Mouse (Mus musculus) cerebellum, adult 2 months (tissue): ENCODE measurements around the gene Rexo5. TPM values are rescaled to one million over a fixed set of nuclear protein-coding genes. Genes with fewer than 3 reads are reported as not detected.

Experiments used
- DNase-seq, 2 experiments: peaks; one replicate each; pipeline ENCODE4 v3.0.0; 2021
- H3K27ac ChIP-seq: fragments of 200-500 bp; 2 replicates; pipeline ENCODE4 v1.5.1; 2012; ENCODE audit warnings: low read length, control low read depth, inconsistent platforms; ENCODE audit not compliant: insufficient read depth
- H3K27me3 ChIP-seq: fragments of 200-500 bp; 2 replicates; pipeline ENCODE4 v1.6.1; 2012; ENCODE audit warnings: inconsistent platforms, mild to moderate bottlenecking, low read length, moderate library complexity; ENCODE audit not compliant: control insufficient read depth, insufficient read depth
- H3K4me1 ChIP-seq: fragments of 200-500 bp; 2 replicates; pipeline ENCODE4 v1.6.1; 2011; ENCODE audit warnings: low read length; ENCODE audit not compliant: control insufficient read depth, insufficient read depth
- H3K4me3 ChIP-seq: fragments of 200-500 bp; replicated peaks from 2 replicates; pipeline ENCODE3; 2011; ENCODE audit warnings: mild to moderate bottlenecking, low read depth, low read length, control low read depth; ENCODE audit not compliant: insufficient read depth
- CTCF ChIP-seq: fragments of 200-500 bp; IDR thresholded peaks from 2 replicates; pipeline ENCODE4 v1.5.1; 2011; ENCODE audit warnings: low read depth, mild to moderate bottlenecking, control low read depth, low read length, moderate library complexity, borderline replicate concordance; ENCODE audit not compliant: insufficient read depth
- POLR2A ChIP-seq: fragments of 200-500 bp; IDR thresholded peaks from 2 replicates; pipeline ENCODE4 v1.6.1; 2011; ENCODE audit warnings: low read length, control low read depth, borderline replicate concordance; ENCODE audit not compliant: insufficient read depth
- WGBS: fragments of 180-500 bp; shearing (Covaris S2); methylation state at CpG from one replicate; pipeline ENCODE4 v1.1.7; 2018; 5-methylcytosine and 5-hydroxymethylcytosine counted together
- polyA plus RNA-seq: library from polyadenylated mRNA; depleted of rRNA; stranded (reverse); fragments of >200 nt; gene quantifications from 2 replicates; pipeline ENCODE4 v1.2.3, GENCODE M21; 2012

Gene Rexo5
- polyA plus RNA-seq, 1 experiment: 4.8 TPM

GRCm38 (mm10) chr7:119873050-119873449 is 79.2 kb downstream of the Rexo5 start:
- TF ChIP-seq CTCF (no peak), POLR2A (no peak)
- H3K27ac ChIP-seq: no peak overlapping the region
- 56% methylated on average over 2 of the region's 2 CpGs for WGBS
- no peak for DNase-seq
- peaks cover 3% of the 10 kb centered on the region; the same call in 1 of the 2 replicates for H3K4me1 ChIP-seq
- H3K27me3 ChIP-seq: no peaks in the 10 kb centered on the region
- no peak overlapping the region for H3K4me3 ChIP-seq

- DNase-seq: peak; percentile 30 to 67
- TF ChIP-seq CTCF: no peak
- no peak for TF ChIP-seq POLR2A
- Histone ChIP-seq H3K4me3 (no peak overlapping the region), H3K27me3 (no peaks in the 10 kb centered on the region), H3K27ac (no peak overlapping the region), H3K4me1 (peaks cover 3% of the 10 kb centered on the region; the same call in 1 of the 2 replicates)
- WGBS: 23% methylated on average over 3 of the region's 3 CpGs
Measured at GRCm38 (mm10) chr7:119875776-119876440, 82.1 kb downstream of the Rexo5 start.

GRCm38 (mm10) chr7:119879171-119879570 is 85.4 kb downstream of the Rexo5 start:
- Histone ChIP-seq H3K27ac (no peak overlapping the region), H3K4me1 (peaks cover 3% of the 10 kb centered on the region; the same call in 1 of the 2 replicates), H3K4me3 (no peak overlapping the region), H3K27me3 (no peaks in the 10 kb centered on the region)
- WGBS: 95% methylated on average over 4 of the region's 4 CpGs
- no peak for DNase-seq
- TF ChIP-seq CTCF (no peak), POLR2A (no peak)

GRCm38 (mm10) chr7:119880345-119880744 is 86.5 kb downstream of the Rexo5 start:
- TF ChIP-seq POLR2A: no peak
- no peak for TF ChIP-seq CTCF
- H3K27me3 ChIP-seq: no peaks in the 10 kb centered on the region
- no peak overlapping the region for H3K27ac ChIP-seq
- 94% methylated on average over 5 of the region's 5 CpGs for WGBS
- no peak for DNase-seq
- peaks cover 3% of the 10 kb centered on the region; the same call in 1 of the 2 replicates for H3K4me1 ChIP-seq
- no peak overlapping the region for H3K4me3 ChIP-seq

GRCm38 (mm10) chr7:119881229-119881628 is 87.4 kb downstream of the Rexo5 start:
- Histone ChIP-seq H3K4me1 (no peaks in the 10 kb centered on the region), H3K4me3 (no peak overlapping the region), H3K27me3 (no peaks in the 10 kb centered on the region), H3K27ac (no peak overlapping the region)
- no peak for DNase-seq
- no peak for TF ChIP-seq POLR2A
- no peak for TF ChIP-seq CTCF
- 88% methylated on average over 2 of the region's 2 CpGs for WGBS

GRCm38 (mm10) chr7:119887887-119888286 is 94.1 kb downstream of the Rexo5 start:
- H3K27ac ChIP-seq: no peak overlapping the region
- 73% methylated on average over 4 of the region's 4 CpGs for WGBS
- no peak for TF ChIP-seq CTCF
- no peak for TF ChIP-seq POLR2A
- DNase-seq: no peak
- no peaks in the 10 kb centered on the region for H3K4me1 ChIP-seq
- no peaks in the 10 kb centered on the region for H3K27me3 ChIP-seq
- no peak overlapping the region for H3K4me3 ChIP-seq

- Histone ChIP-seq H3K27me3 (no peaks in the 10 kb centered on the region), H3K4me3 (no peak overlapping the region), H3K4me1 (no peaks in the 10 kb centered on the region), H3K27ac (no peak overlapping the region)
- 100% methylated on average over 1 of the region's 1 CpGs for WGBS
- no peak for TF ChIP-seq POLR2A
- TF ChIP-seq CTCF: no peak
- DNase-seq: no peak
Measured at GRCm38 (mm10) chr7:119892198-119892597, 98.4 kb downstream of the Rexo5 start.

GRCm38 (mm10) chr7:119892742-119893141 is 98.9 kb downstream of the Rexo5 start:
- DNase-seq: no peak
- TF ChIP-seq POLR2A: no peak
- TF ChIP-seq CTCF: no peak
- Histone ChIP-seq H3K4me3 (no peak overlapping the region), H3K27ac (no peak overlapping the region), H3K27me3 (no peaks in the 10 kb centered on the region), H3K4me1 (no peaks in the 10 kb centered on the region)
- WGBS: 90% methylated on average over 4 of the region's 4 CpGs
